Mouse (Mus musculus) inflammation-experienced regulatory T-cells, adult 16 weeks (primary cell): ENCODE results near the gene Gm10840. TPM values are rescaled to one million over a fixed set of nuclear protein-coding genes. Genes with fewer than 3 reads are reported as not detected.

Experiments
- polyA plus RNA-seq: library from polyadenylated mRNA; unstranded; fragments of 100-300 nt; shearing (Covaris generic); gene quantifications from one replicate; pipeline ENCODE4 v1.2.1, GENCODE M21; 2017

Gene Gm10840
- not detected for polyA plus RNA-seq

DNA sequence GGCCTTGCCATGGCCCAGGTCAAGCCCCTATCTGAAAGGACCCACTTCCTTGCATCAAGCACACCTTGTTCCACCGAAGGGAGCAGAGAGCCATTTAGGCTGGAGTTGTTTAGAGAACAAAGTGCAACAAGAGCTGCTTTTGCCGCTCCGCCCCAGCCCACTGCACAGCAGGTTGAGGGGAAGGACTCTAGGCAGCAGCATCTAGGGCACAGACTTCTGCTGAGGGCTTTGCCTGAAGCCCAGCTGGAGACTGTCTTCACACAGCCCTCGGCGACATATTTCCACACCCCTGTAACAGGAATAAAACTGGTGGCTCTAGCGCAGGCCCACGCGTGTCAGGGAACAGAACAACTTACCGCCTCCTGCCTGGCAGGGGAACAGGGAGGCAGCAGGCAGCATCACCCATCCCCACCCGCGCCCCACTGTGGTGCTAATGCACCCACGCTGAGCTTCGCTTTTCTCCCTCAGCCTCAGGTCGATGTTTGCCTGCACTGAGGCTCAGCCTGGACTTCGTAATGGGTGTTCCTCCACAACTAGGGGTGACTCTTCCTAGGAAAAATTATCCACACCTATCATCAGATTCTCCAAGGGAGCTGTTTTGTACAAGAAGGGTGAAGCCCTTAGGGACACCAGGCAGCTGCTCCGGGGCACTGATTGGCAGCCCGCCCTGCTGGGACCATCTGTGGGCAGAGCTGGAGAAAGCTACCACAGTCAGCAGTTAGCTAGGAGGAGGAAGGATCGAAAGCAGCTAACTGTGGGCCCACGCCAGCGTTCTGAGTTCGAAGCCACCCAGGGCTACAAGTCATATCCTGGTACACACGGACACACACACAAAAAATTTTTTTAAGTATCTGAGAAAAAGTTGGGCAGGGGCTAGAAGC lies at the start of gene Gm10840, which contains the start of gene Limd2:
Gm10840 (plus strand) TSS at position 10 of the 881 bp plus-strand sequence.
Limd2 (minus strand) TSS at position 20 of the 881 bp plus-strand sequence.

DNA sequence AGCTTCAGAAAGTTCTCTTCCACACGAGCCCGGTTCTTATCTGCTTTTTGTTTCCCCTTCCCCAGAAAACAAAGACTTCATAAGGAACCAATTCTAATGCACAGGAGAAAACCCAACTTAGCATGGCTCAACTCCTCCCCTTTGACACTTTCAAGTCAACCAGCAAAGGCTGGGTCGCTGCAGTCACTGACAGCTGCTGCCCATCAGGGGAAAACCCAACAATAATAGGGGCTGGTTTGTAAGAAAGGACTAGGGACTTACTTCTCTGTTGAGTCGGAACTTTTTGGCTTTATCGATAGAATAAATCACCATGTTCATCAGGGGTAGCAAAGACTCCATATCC lies 41.4 kb downstream of the Gm10840 start, which contains the start of gene Strada:
Strada (minus strand) TSS at position 46 of the 343 bp plus-strand sequence.

Other genes starting within 250 kb of the Gm10840 start
- 1.8 TPM for gene Cyb561, start 207.5 kb upstream of the Gm10840 start, polyA plus RNA-seq
- gene Ace, start 192.9 kb upstream of the Gm10840 start, polyA plus RNA-seq: not detected
- not detected for gene Ace3, start 166.2 kb upstream of the Gm10840 start, polyA plus RNA-seq
- 0.11 TPM for gene Kcnh6, start 152.7 kb upstream of the Gm10840 start, polyA plus RNA-seq
- 129 TPM for gene Dcaf7, start 124.0 kb upstream of the Gm10840 start, polyA plus RNA-seq
- 16.8 TPM for gene Taco1, start 94.8 kb upstream of the Gm10840 start, polyA plus RNA-seq
- 15.5 TPM for gene Map3k3, start 76.2 kb upstream of the Gm10840 start, polyA plus RNA-seq
- gene Limd2, start within 50 bp of the Gm10840 start, polyA plus RNA-seq: 952 TPM
- 41.8 TPM for gene Strada, start 41.3 kb downstream of the Gm10840 start, polyA plus RNA-seq
- 136 TPM for gene Ccdc47, start 55.5 kb downstream of the Gm10840 start, polyA plus RNA-seq
- 105 TPM for gene Ddx42, start 56.1 kb downstream of the Gm10840 start, polyA plus RNA-seq
- gene Ftsj3, start 95.2 kb downstream of the Gm10840 start, polyA plus RNA-seq: 86.4 TPM
- 203 TPM for gene Psmc5, start 95.3 kb downstream of the Gm10840 start, polyA plus RNA-seq
- 18.2 TPM for gene Smarcd2, start 112.1 kb downstream of the Gm10840 start, polyA plus RNA-seq
- not detected for gene Tcam1, start 115.8 kb downstream of the Gm10840 start, polyA plus RNA-seq
- not detected for gene Gh, start 141.0 kb downstream of the Gm10840 start, polyA plus RNA-seq
- gene Cd79b, start 153.9 kb downstream of the Gm10840 start, polyA plus RNA-seq: 56.1 TPM
- gene Scn4a, start 192.4 kb downstream of the Gm10840 start, polyA plus RNA-seq: not detected
- not detected for gene Prr29, start 204.6 kb downstream of the Gm10840 start, polyA plus RNA-seq
- 104 TPM for gene Icam2, start 227.2 kb downstream of the Gm10840 start, polyA plus RNA-seq